Mouse (Mus musculus): Measurements from ENCODE around the gene Col9a3. TPM values are rescaled to one million over a fixed set of nuclear protein-coding genes. Genes with fewer than 3 reads are reported as not detected.
A peak's percentile ranks its signal among the peaks of the same experiment; 100 is the strongest.

The Col9a3 gene
- polyA plus RNA-seq, 1 experiment, result 2.3 TPM

GRCm38 (mm10) chr2:180646841-180647240 lies 49.3 kb downstream of the Col9a3 start:
- no peak for TF ChIP-seq POLR2A (IDR thresholded peaks at IDR 0.05; ENCODE audit: low read depth, low read length)
- no peak for TF ChIP-seq CTCF (IDR thresholded peaks at IDR 0.05; ENCODE audit: extremely low read depth, insufficient read depth, insufficient read length, insufficient replicate concordance)
- Histone ChIP-seq H3K27me3 (ENCODE audit: control insufficient read depth, insufficient read depth, low read length) (peaks cover 14% of the 10 kb centered on the region), H3K36me3 (ENCODE audit: control insufficient read depth, insufficient read depth, low read length) (no peaks in the 10 kb centered on the region), H3K4me1 (ENCODE audit: control insufficient read depth, insufficient read depth, insufficient read length) (no peaks in the 10 kb centered on the region; the same call in 1 of the 2 replicates), H3K27ac (ENCODE audit: insufficient read depth, low read length) (no peak overlapping the region), H3K4me3 (ENCODE audit: extremely low read depth, insufficient read depth, insufficient read length) (no peak overlapping the region)
- DNase-seq (ENCODE audit: low read depth in 1 of 2, low spot score in 2 of 2), result no peak

- H3K36me3 ChIP-seq (ENCODE audit: control insufficient read depth, insufficient read depth, low read length), result no peaks in the 10 kb centered on the region
- 83% methylated on average over 7 of the region's 7 CpGs for WGBS
- H3K4me1 ChIP-seq (ENCODE audit: control insufficient read depth, insufficient read depth, insufficient read length), result no peaks in the 10 kb centered on the region
- no peak overlapping the region for H3K27ac ChIP-seq (ENCODE audit: insufficient read depth, low read length)
- TF ChIP-seq CTCF (IDR thresholded peaks at IDR 0.05; ENCODE audit: extremely low read depth, insufficient read depth, insufficient read length, insufficient replicate concordance) (no peak), POLR2A (IDR thresholded peaks at IDR 0.05; ENCODE audit: low read depth, low read length) (no peak)
- DNase-seq (ENCODE audit: low read depth in 1 of 2, low spot score in 2 of 2), result no peak
- no peaks in the 10 kb centered on the region for H3K27me3 ChIP-seq (ENCODE audit: control insufficient read depth, insufficient read depth, low read length)
- H3K4me3 ChIP-seq (ENCODE audit: extremely low read depth, insufficient read depth, insufficient read length), result no peak overlapping the region
Observed at GRCm38 (mm10) chr2:180654666-180655065, 57.1 kb downstream of the Col9a3 start.

- Histone ChIP-seq H3K27ac (ENCODE audit: insufficient read depth, low read length) (no peak overlapping the region), H3K4me3 (ENCODE audit: extremely low read depth, insufficient read depth, insufficient read length) (no peak overlapping the region), H3K4me1 (ENCODE audit: control insufficient read depth, insufficient read depth, insufficient read length) (no peaks in the 10 kb centered on the region), H3K27me3 (ENCODE audit: control insufficient read depth, insufficient read depth, low read length) (no peaks in the 10 kb centered on the region), H3K36me3 (ENCODE audit: control insufficient read depth, insufficient read depth, low read length) (no peaks in the 10 kb centered on the region)
- no peak for DNase-seq (ENCODE audit: low read depth in 1 of 2, low spot score in 2 of 2)
- 72% methylated on average over 6 of the region's 6 CpGs for WGBS
- TF ChIP-seq CTCF (IDR thresholded peaks at IDR 0.05; ENCODE audit: extremely low read depth, insufficient read depth, insufficient read length, insufficient replicate concordance), result no peak
- TF ChIP-seq POLR2A (IDR thresholded peaks at IDR 0.05; ENCODE audit: low read depth, low read length), result no peak
Observed at GRCm38 (mm10) chr2:180655150-180655549, 57.6 kb downstream of the Col9a3 start.

GRCm38 (mm10) chr2:180657394-180658013 lies 59.9 kb downstream of the Col9a3 start:
- H3K36me3 ChIP-seq (ENCODE audit: control insufficient read depth, insufficient read depth, low read length), result peaks cover 14% of the 10 kb centered on the region
- DNase-seq (ENCODE audit: low read depth in 1 of 2, low spot score in 2 of 2), result peak; percentile 43 to 60
- 83% methylated on average over 4 of the region's 4 CpGs for WGBS
- H3K27ac ChIP-seq (ENCODE audit: insufficient read depth, low read length), result no peak overlapping the region
- H3K4me1 ChIP-seq (ENCODE audit: control insufficient read depth, insufficient read depth, insufficient read length), result no peaks in the 10 kb centered on the region
- H3K27me3 ChIP-seq (ENCODE audit: control insufficient read depth, insufficient read depth, low read length), result no peaks in the 10 kb centered on the region
- no peak overlapping the region for H3K4me3 ChIP-seq (ENCODE audit: extremely low read depth, insufficient read depth, insufficient read length)
- TF ChIP-seq POLR2A (IDR thresholded peaks at IDR 0.05; ENCODE audit: low read depth, low read length) (no peak), CTCF (IDR thresholded peaks at IDR 0.05; ENCODE audit: extremely low read depth, insufficient read depth, insufficient read length, insufficient replicate concordance) (peak; percentile 69; the same call in 1 of the 2 replicates)

DNA sequence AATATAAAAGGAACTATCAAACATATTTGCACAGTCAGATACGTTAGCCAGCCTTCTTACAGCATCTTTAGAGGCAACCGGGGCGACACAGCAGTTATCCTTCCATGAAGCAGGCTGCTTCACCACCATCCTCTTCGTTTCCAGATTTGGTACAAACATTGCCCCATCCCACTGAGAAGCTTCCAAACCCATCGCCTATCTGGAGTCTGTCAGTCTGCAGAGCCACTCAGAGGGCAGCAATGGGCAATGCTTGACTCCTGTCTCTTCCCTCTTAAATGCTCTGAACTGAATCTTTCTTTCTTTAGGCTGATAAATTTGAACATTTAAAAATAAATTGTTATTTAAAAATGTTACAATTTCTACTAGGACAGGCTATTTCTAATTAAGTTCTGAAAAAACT lies 60.8 kb downstream of the Col9a3 start:
- DNase-seq (ENCODE audit: low read depth in 1 of 2, low spot score in 2 of 2), result no peak
- Histone ChIP-seq H3K27ac (ENCODE audit: insufficient read depth, low read length) (no peak overlapping the region), H3K4me3 (ENCODE audit: extremely low read depth, insufficient read depth, insufficient read length) (no peak overlapping the region), H3K4me1 (ENCODE audit: control insufficient read depth, insufficient read depth, insufficient read length) (no peaks in the 10 kb centered on the region), H3K36me3 (ENCODE audit: control insufficient read depth, insufficient read depth, low read length) (peaks cover 14% of the 10 kb centered on the region), H3K27me3 (ENCODE audit: control insufficient read depth, insufficient read depth, low read length) (no peaks in the 10 kb centered on the region)
- no peak for TF ChIP-seq POLR2A (IDR thresholded peaks at IDR 0.05; ENCODE audit: low read depth, low read length)
- no peak for TF ChIP-seq CTCF (IDR thresholded peaks at IDR 0.05; ENCODE audit: extremely low read depth, insufficient read depth, insufficient read length, insufficient replicate concordance)
- whole genome bisulfite sequencing, result 94% methylated on average over 5 of the region's 5 CpGs

GRCm38 (mm10) chr2:180659353-180660150 lies 62.0 kb downstream of the Col9a3 start:
- Histone ChIP-seq H3K27ac (ENCODE audit: insufficient read depth, low read length) (no peak overlapping the region), H3K4me1 (ENCODE audit: control insufficient read depth, insufficient read depth, insufficient read length) (no peaks in the 10 kb centered on the region), H3K36me3 (ENCODE audit: control insufficient read depth, insufficient read depth, low read length) (peaks cover 14% of the 10 kb centered on the region), H3K4me3 (ENCODE audit: extremely low read depth, insufficient read depth, insufficient read length) (no peak overlapping the region), H3K27me3 (ENCODE audit: control insufficient read depth, insufficient read depth, low read length) (no peaks in the 10 kb centered on the region)
- 56% methylated on average over 42 of the region's 42 CpGs for WGBS
- no peak for DNase-seq (ENCODE audit: low read depth in 1 of 2, low spot score in 2 of 2)
- TF ChIP-seq CTCF (IDR thresholded peaks at IDR 0.05; ENCODE audit: extremely low read depth, insufficient read depth, insufficient read length, insufficient replicate concordance) (no peak), POLR2A (IDR thresholded peaks at IDR 0.05; ENCODE audit: low read depth, low read length) (no peak)

GRCm38 (mm10) chr2:180660521-180660920 lies 62.9 kb downstream of the Col9a3 start:
- TF ChIP-seq CTCF (IDR thresholded peaks at IDR 0.05; ENCODE audit: extremely low read depth, insufficient read depth, insufficient read length, insufficient replicate concordance) (no peak), POLR2A (IDR thresholded peaks at IDR 0.05; ENCODE audit: low read depth, low read length) (no peak)
- 97% methylated on average over 5 of the region's 5 CpGs for WGBS
- no peaks in the 10 kb centered on the region for H3K27me3 ChIP-seq (ENCODE audit: control insufficient read depth, insufficient read depth, low read length)

More at GRCm38 (mm10) chr2:180660521-180660920, 62.9 kb downstream of the Col9a3 start:
- no peaks in the 10 kb centered on the region for H3K4me1 ChIP-seq (ENCODE audit: control insufficient read depth, insufficient read depth, insufficient read length)
- H3K36me3 ChIP-seq (ENCODE audit: control insufficient read depth, insufficient read depth, low read length), result peaks cover 16% of the 10 kb centered on the region
- H3K4me3 ChIP-seq (ENCODE audit: extremely low read depth, insufficient read depth, insufficient read length), result no peak overlapping the region
- no peak for DNase-seq (ENCODE audit: low read depth in 1 of 2, low spot score in 2 of 2)
- H3K27ac ChIP-seq (ENCODE audit: insufficient read depth, low read length), result no peak overlapping the region

All from spleen, adult 2 months (tissue).